Mouse (Mus musculus) left cerebral cortex, postnatal 36 days (tissue): ENCODE measurements around the gene Gria2. TPM values are rescaled to one million over a fixed set of nuclear protein-coding genes. Genes with fewer than 3 reads are reported as not detected.

Source experiments
- microRNA-seq: library from miRNA; unstranded; fragments of <30 nt; microRNA quantifications from one replicate; pipeline ENCODE4 v1.2.0, GENCODE M21; 2022
- total RNA-seq, 2 experiments: library from RNA; stranded (reverse); gene quantifications; 2 replicates each; pipeline ENCODE4 v1.2.3; 2021

Gria2 gene
- total RNA-seq, 2 experiments from 2014 or later: 440 to 563 TPM

Small RNAs within 50 kb of the gene (microRNA-seq; reads per million reads assigned to microRNA genes)
- not detected for gene Gm25749

Other genes starting within 250 kb of the Gria2 start
- gene Glrb, start 110.8 kb upstream of the Gria2 start, total RNA-seq: 100 to 1,000 TPM; 198 to 209 TPM
- gene Pdgfc, start 233.6 kb upstream of the Gria2 start, total RNA-seq: 1 to 10 TPM; 7.3 to 9.6 TPM